7 mouse cellular contexts compared by ENCODE assay signal in genomic region chr12:54034666-54035346, GRCm38 (mm10).
DNase-seq lines count a peak whose midpoint lies in the region; ATAC-seq and TF ChIP-seq lines count a peak whose summit lies in the region.

No protein-coding gene starts in this region.

- no peak for TF ChIP-seq CTCF in liver, postnatal 0 days (IDR thresholded peaks at IDR 0.05; ENCODE audit: low read depth)

- WGBS in liver, postnatal 0 days (ENCODE audit: insufficient replicate concordance): 46% methylated on average over 8 of the region's 8 CpGs
- WGBS in forebrain, embryonic 10.5 days: 10% methylated on average over 8 of the region's 8 CpGs
- WGBS in limb, embryonic 10.5 days: 27% methylated on average over 8 of the region's 8 CpGs

- TF ChIP-seq EP300 in liver, postnatal 0 days (IDR thresholded peaks at IDR 0.05; ENCODE audit: low read depth): no peak

- no peaks in the 10 kb centered on the region for H3K9me3 ChIP-seq in liver, postnatal 0 days (ENCODE audit: low read length)
- H3K9me3 ChIP-seq in forebrain, embryonic 10.5 days: no peaks in the 10 kb centered on the region
- no peaks in the 10 kb centered on the region for H3K9me3 ChIP-seq in limb, embryonic 10.5 days (replicated peaks)

- H3K9ac ChIP-seq in liver, postnatal 0 days (replicated peaks): no peak overlapping the region

- no peak for ATAC-seq in liver, postnatal 0 days

- H3K27ac ChIP-seq in liver, postnatal 0 days (ENCODE audit: low read depth): no peak overlapping the region
- peak overlapping the region; percentile 88 for H3K27ac ChIP-seq in forebrain, embryonic 10.5 days
- H3K27ac ChIP-seq in limb, embryonic 10.5 days: peak overlapping the region; percentile 84

- H3K4me3 ChIP-seq in liver, postnatal 0 days (ENCODE audit: low read depth, low read length): no peak overlapping the region
- H3K4me3 ChIP-seq in forebrain, embryonic 10.5 days: peak overlapping the region; percentile 20; the same call in 1 of the 2 replicates
- no peak overlapping the region for H3K4me3 ChIP-seq in limb, embryonic 10.5 days

- no peaks in the 10 kb centered on the region for H3K27me3 ChIP-seq in liver, postnatal 0 days (ENCODE audit: insufficient read depth, low read length)
- H3K27me3 ChIP-seq in forebrain, embryonic 10.5 days (ENCODE audit: poor library complexity, severe bottlenecking): no peaks in the 10 kb centered on the region
- no peaks in the 10 kb centered on the region for H3K27me3 ChIP-seq in limb, embryonic 10.5 days (ENCODE audit: low read depth, poor library complexity, severe bottlenecking)

- no peaks in the 10 kb centered on the region for H3K36me3 ChIP-seq in liver, postnatal 0 days (replicated peaks; ENCODE audit: insufficient read depth, low read length)
- no peaks in the 10 kb centered on the region for H3K36me3 ChIP-seq in forebrain, embryonic 10.5 days (replicated peaks)
- no peaks in the 10 kb centered on the region for H3K36me3 ChIP-seq in limb, embryonic 10.5 days

- H3K4me2 ChIP-seq in liver, postnatal 0 days (ENCODE audit: low read depth, low read length): no peak overlapping the region

- H3K4me1 ChIP-seq in liver, postnatal 0 days (ENCODE audit: insufficient read depth): no peaks in the 10 kb centered on the region
- H3K4me1 ChIP-seq in forebrain, embryonic 10.5 days: peaks cover 51% of the 10 kb centered on the region
- peaks cover 22% of the 10 kb centered on the region for H3K4me1 ChIP-seq in limb, embryonic 10.5 days

- DNase-seq in liver: peak; percentile 9
- DNase-seq in liver, postnatal 0 days: no peak
- peak; percentile 65 for DNase-seq in forebrain, embryonic 10.5 days (ENCODE audit: extremely low spot score, low spot score)
- no peak for DNase-seq in limb, embryonic 10.5 days (ENCODE audit: low spot score)
- peak; percentile 66 for DNase-seq in retina, embryonic 14.5 days (ENCODE audit: low spot score)
- no peak for DNase-seq in adrenal gland, postnatal 10 days
- DNase-seq in testis, postnatal 10 days (ENCODE audit: low spot score): no peak

Comparison
In these comparisons a context has a peak if more than half of its experiments do, and no peak if none do; other contexts are left out.
1. DNase-seq: peak in liver (single experiment), forebrain, embryonic 10.5 days (single experiment) and retina, embryonic 14.5 days (single experiment); none in liver, postnatal 0 days (single experiment), limb, embryonic 10.5 days (single experiment), adrenal gland, postnatal 10 days (single experiment) and testis, postnatal 10 days (single experiment).